Mouse (Mus musculus) retina, embryonic 14.5 days (tissue): ENCODE data around the gene Pfdn6.
"Not testable (repeated sequence)": the region's sequence is repeated elsewhere in the genome, so short reads cannot be mapped to it uniquely, and the experiment has no call there.

Experiments used
- DNase-seq: peaks from one replicate; pipeline ENCODE4 v3.0.0-alpha.2; 2015; ENCODE audit warnings: low spot score

Gene Pfdn6

GRCm38 (mm10) chr17:33955555-33956214 lies 15.5 kb upstream of the Pfdn6 start, which contains the start of the genes Vps52 and Rps18:
Vps52 (plus strand) TSS chr17:33955812.
Rps18 (minus strand) TSS chr17:33956001.
- DNase-seq = peak; percentile 99

DNA sequence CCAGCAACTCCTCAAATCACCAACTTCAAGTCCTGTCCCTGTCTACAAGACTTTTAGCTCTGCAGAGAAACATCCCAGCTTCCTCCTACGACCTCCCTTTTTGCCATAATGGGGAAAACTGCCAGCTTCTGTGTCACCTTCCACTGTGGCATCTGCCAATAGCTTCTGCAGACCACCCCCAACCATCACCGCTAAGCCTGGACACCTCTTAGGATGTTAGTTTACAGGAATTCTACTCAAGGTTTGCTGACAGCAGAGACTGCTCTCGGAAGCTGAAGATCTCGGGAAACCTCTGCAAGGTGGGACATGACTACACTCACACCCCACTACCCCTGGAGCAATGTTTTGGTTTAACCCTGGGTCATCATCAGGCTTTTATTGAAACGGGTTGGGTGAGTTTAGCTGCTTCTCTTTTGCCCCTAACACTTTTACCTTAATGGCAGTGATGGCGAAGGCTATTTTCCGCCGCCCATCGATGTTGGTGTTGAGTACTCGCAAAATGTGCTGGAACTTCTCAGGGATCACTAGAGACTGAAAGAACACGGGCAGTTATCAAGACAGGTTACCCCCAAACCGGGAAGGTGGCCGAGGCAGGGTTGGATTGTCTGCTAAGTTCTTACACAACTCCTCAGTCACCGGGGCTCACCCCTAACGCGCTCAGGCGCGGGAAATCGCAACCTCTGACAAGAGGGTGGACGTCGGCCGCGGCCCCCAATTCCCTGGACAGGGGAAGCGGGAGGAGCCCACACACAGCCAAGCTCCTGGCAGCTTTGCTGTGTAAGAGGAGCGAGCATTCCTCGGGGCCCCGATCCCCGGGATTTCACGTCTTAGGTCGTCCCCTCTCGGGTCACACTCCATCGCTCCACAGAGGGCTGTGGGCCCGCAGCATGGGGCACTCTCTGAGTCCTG lies 14.8 kb upstream of the Pfdn6 start:
- no peak for DNase-seq

- DNase-seq = no peak
These were observed 13.9 kb upstream of the Pfdn6 start for GRCm38 (mm10) chr17:33953961-33954565.

GRCm38 (mm10) chr17:33953310-33953709 lies 13.2 kb upstream of the Pfdn6 start:
- no peak for DNase-seq

DNA sequence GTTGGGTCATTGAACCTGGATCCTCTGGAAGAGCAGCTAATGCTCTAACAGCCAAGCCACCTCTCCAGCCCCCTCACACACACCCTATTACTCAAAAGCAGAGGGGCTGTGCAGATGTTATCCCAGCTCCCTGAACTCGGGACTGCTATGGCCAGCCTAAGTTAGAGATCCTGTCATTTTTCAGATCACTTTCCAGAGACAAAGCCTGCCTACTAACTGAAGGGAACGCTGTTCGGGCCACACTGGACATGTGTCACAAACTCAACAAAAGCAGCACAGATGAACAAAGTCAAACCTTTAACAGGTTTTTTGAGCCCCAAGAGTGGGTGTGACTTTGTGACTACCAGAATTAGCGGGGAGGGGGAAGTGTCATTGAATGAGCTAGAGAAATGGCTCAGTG lies 12.7 kb upstream of the Pfdn6 start:
- DNase-seq = no peak

DNA sequence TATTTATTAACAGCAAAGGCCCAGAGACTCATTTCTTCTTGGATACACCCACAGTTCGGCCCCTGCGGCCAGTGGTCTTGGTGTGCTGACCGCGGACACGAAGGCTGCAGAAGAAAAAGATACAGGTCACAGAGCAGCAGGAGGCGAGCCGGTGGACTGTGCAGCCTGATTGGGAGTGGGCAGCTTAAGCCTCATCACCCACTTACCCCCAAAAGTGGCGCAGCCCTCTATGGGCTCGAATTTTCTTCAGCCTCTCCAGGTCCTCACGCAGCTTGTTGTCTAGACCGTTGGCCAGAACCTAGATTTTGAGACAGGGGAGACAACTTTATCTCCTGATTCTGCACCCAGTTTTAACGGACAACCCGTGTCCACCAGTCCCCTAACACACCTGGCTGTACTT lies 11.9 kb upstream of the Pfdn6 start:
- not testable (repeated sequence) for DNase-seq

GRCm38 (mm10) chr17:33951021-33951946 lies 11.1 kb upstream of the Pfdn6 start, which contains the start of gene B3galt4:
B3galt4 (minus strand) TSS chr17:33951488.
- DNase-seq = peak; percentile 89

- DNase-seq = no peak
These were observed 10.0 kb upstream of the Pfdn6 start for GRCm38 (mm10) chr17:33950131-33950625.

- DNase-seq = no peak
These were observed 8.9 kb upstream of the Pfdn6 start for GRCm38 (mm10) chr17:33948905-33949537.

DNA sequence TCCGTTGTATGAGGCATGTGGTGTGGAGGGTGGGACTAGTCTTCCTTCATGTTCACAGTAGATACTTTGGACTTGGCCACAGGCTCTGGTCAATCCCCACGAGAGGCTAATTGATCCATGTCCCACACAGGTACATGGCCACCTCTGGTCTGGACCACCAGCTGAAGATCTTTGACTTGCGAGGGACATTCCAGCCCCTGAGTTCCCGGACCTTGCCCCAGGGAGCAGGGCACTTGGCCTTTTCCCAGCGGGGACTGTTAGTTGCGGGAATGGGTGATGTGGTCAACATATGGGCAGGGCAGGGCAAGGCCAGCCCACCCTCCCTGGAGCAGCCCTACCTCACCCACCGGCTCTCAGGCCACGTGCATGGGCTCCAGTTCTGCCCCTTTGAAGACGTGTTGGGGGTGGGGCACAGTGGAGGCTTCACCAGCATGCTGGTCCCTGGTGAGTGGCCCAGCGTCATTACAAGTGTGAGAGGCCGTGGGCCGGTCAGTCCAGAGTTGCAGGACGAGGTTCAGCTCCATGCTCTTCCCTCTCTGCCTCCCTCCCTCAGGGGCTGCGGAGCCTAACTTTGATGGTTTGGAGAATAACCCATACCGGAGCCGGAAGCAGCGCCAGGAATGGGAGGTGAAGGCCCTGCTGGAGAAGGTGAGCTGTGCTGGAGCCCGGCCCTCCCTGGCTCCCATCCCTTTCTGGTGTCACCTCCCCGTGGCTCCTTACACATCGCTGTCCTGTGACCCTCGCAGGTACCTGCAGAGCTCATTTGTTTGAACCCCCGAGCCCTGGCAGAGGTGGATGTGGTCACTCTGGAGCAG lies 8.2 kb upstream of the Pfdn6 start:
- DNase-seq = no peak

- no peak for DNase-seq
These were observed 7.4 kb upstream of the Pfdn6 start for GRCm38 (mm10) chr17:33947430-33948089.

GRCm38 (mm10) chr17:33943454-33943853 lies 3.3 kb upstream of the Pfdn6 start:
- DNase-seq = no peak

DNA sequence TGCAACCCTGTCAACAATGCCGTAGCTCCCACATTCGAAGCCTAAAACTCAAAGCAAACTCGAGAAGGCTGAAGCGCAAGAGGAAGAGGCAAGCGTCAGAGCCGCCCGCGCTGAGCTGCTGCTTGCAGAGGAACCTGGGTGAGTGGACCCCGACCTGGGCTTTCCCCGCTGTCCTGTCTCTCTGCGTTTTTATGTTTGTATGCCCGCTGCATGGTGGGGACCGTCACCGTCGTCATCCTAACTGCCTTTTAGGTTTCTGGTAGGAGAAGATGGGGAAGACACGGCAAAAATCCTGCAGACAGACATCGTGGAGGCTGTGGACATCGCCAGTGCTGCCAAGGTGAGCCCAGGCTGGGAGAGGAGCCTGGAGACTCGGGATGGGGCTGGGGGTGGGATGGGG lies 1.2 kb upstream of the Pfdn6 start:
- DNase-seq = no peak

- no peak for DNase-seq
These were observed 838 bp upstream of the Pfdn6 start for GRCm38 (mm10) chr17:33940981-33941380.

- DNase-seq = no peak
These were observed 1.4 kb downstream of the Pfdn6 start for GRCm38 (mm10) chr17:33938783-33939182.

DNA sequence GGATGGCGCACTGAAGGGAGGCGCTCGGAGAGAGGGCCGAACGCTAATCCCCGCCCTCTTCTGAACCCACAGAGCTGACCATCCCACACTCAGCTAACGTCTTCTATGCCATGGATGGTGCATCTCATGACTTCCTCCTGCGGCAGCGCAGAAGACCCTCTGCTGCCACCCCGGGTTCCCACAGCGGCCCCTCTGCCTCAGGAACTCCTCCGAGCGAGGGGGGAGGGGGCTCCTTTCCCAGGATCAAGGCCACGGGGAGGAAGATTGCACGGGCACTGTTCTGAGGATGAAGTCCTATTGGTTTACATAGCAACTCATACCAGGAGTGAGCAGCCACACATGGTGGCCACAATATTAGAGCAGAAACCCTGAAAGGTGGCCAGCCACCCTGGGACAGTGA lies 3.1 kb downstream of the Pfdn6 start:
- no peak for DNase-seq

- no peak for DNase-seq
These were observed 4.6 kb downstream of the Pfdn6 start for GRCm38 (mm10) chr17:33935422-33936055.

DNA sequence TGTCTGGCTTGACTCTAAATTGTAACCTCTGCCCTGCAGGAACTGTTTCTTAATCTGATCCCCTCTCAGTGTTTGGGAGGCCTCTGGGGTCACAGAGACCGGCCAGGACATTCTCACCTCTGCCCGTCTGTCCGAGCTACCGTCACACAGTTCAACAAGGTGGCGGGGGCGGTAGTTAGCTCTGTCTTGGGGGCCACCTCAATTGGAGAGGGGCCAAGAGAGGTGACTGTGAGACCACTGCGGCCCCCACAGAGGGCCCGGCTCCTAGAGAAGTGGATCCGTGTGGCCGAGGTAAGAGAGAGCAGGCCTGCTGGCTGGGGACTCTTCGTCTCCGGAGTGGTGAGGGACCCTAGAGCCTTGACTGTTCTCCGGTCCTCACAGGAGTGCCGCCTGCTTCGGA lies 7.2 kb downstream of the Pfdn6 start:
- DNase-seq = no peak

DNA sequence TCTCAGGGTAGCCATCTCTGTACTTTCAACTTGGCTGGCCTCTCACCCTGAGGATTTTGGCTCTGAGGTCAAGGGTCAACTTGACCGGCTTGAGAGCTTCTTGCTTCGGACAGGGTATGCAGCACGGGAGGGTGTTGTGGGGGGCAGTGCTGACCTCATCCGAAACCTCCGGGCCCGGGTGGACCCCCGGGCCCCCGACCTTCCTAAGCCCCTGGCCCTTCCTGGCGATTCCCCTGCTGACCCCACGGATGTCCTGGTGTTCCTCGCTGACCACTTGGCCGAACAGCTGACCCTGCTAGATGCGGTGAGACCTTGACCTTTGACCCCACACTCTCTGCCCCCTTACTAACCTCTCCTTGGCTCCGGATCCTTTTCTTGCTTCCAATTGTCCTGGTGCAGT lies 7.7 kb downstream of the Pfdn6 start:
- no peak for DNase-seq
